Mouse (Mus musculus): ENCODE data around the gene Bckdk.

- TF ChIP-seq MAX (IDR thresholded peaks at IDR 0.05; ENCODE audit: low read length) (no peak), CHD1 (IDR thresholded peaks at IDR 0.05; ENCODE audit: low read depth, low read length) (no peak), GABPA (IDR thresholded peaks at IDR 0.05; ENCODE audit: low read depth, low read length) (no peak), CTCF (IDR thresholded peaks at IDR 0.05 in 2 of 3, conservative IDR thresholded peaks at IDR 0.05 in 1 of 3; ENCODE audit: control insufficient read depth in 1 of 3, insufficient read depth in 1 of 3, low read depth in 2 of 3, low read length in 3 of 3, poor library complexity in 1 of 3, severe bottlenecking in 1 of 3) (no peak), GATA1 (IDR thresholded peaks at IDR 0.05; ENCODE audit: low read depth, low read length) (no peak)
Observed at GRCm38 (mm10) chr7:127898179-127898956, 5.5 kb upstream of the Bckdk start.
